Mouse (Mus musculus) kidney, embryonic 15.5 days (tissue): ENCODE measurements around the gene Tbx1. TPM values are rescaled to one million over a fixed set of nuclear protein-coding genes. Genes with fewer than 3 reads are reported as not detected.
A peak's percentile ranks its signal among the peaks of the same experiment; 100 is the strongest.

Experiments used
- ATAC-seq: fragments of 200-750 bp; cut with Nextera tagmentation; replicated peaks from 2 replicates; pipeline ENCODE4 v1.8.0; 2017; ENCODE audit warnings: moderate TSS enrichment; ENCODE audit not compliant: low FRiP score
- H3K27ac ChIP-seq: fragments of 300-500 bp; sonication (generic); 2 replicates; pipeline ENCODE4 v1.5.1; 2015; ENCODE audit warnings: mild to moderate bottlenecking, inconsistent platforms
- H3K27me3 ChIP-seq: fragments of 300-500 bp; sonication (generic); 2 replicates; pipeline ENCODE4 v1.6.1; 2015; ENCODE audit warnings: inconsistent platforms
- H3K36me3 ChIP-seq: fragments of 300-500 bp; sonication (generic); 2 replicates; pipeline ENCODE4 v1.6.1; 2015; ENCODE audit warnings: inconsistent platforms
- H3K4me1 ChIP-seq: fragments of 300-500 bp; sonication (generic); 2 replicates; pipeline ENCODE4 v1.6.1; 2015; ENCODE audit warnings: inconsistent platforms
- H3K4me2 ChIP-seq: fragments of 300-500 bp; sonication (generic); 2 replicates; pipeline ENCODE4 v1.6.1; 2015; ENCODE audit warnings: moderate library complexity, mild to moderate bottlenecking, inconsistent platforms
- H3K4me3 ChIP-seq: fragments of 300-500 bp; sonication (generic); replicated peaks from 2 replicates; pipeline ENCODE4 v1.5.1; 2015; ENCODE audit warnings: mild to moderate bottlenecking, inconsistent platforms
- H3K9ac ChIP-seq: fragments of 300-500 bp; sonication (generic); 2 replicates; pipeline ENCODE4 v1.6.1; 2015; ENCODE audit warnings: mild to moderate bottlenecking, inconsistent platforms
- H3K9me3 ChIP-seq: fragments of 300-500 bp; sonication (generic); replicated peaks from 2 replicates; pipeline ENCODE4 v1.6.1; 2016; ENCODE audit warnings: inconsistent platforms
- WGBS: fragments of 180-500 bp; shearing (Covaris S2); methylation state at CpG from one replicate; pipeline ENCODE4 v1.1.7; 2015; ENCODE audit warnings: mixed read lengths; 5-methylcytosine and 5-hydroxymethylcytosine counted together
- polyA plus RNA-seq: library from polyadenylated mRNA; unstranded; fragments of >200 nt; fragmentation: Nextera tagmentation; extraction: Ambion mirVana; gene quantifications from 2 replicates; pipeline ENCODE4 v1.2.1, GENCODE M21; 2015

Gene Tbx1
- polyA plus RNA-seq, 1 experiment from 2014 or later: 0.40 TPM

DNA sequence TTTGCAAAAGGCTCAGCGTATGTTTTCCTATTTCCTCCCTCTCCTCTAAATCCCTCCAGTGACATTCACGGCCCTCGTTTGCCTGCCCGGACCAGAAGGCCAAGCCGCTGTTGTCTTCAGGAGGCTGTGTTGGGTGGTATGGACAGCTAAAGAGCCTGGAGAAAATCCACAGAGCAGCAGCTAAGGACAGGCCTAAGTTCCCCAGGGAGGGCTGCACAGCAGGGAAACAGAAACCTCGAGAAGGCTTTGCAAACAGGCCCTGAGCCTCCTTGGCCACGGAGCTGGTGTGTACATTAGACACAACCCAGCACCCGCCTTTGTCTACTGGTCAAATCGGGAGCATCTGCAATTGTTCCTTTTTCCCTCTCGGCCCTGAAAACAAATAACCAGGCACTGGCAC, 4.8 kb downstream of the Tbx1 start:
- no peak overlapping the region for H3K27ac ChIP-seq
- peak overlapping the region; percentile 77; the same call in 1 of the 2 replicates for H3K4me2 ChIP-seq
- peak overlapping the region; percentile 45; the same call in 1 of the 2 replicates for H3K4me3 ChIP-seq

DNA sequence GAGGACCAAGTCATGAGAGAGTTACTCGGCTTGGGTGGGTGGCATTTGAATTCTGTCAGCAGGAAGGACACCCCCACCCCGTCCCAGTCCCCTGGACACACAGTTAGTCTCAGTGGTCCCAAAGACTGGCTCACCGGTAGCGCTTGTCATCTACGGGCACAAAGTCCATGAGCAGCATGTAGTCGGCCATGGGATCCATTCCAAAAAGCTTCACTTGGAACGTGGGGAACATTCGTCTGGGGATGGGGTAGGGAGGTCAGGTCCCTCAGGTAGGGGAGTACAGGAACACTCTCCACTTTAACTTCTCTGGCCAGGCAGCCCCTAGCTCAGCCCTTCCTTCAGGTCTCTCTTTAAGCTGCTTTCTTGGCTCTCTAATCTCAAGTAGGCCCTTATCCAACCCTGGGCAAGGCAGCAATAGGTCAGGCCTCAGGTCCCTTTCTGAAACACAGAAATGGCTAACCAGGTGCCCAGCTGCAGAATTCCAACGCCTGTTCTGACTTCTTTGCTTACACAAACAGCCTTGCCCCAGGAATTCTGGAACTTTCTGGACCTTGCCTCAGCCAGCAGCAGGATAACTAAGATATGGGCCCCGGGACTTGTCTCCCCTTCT, 5.5 kb downstream of the Tbx1 start:
- H3K4me3 ChIP-seq: no peak overlapping the region
- H3K4me2 ChIP-seq: no peak overlapping the region

More for the DNA sequence above, 4.8 kb downstream of the Tbx1 start:
- Histone ChIP-seq H3K27me3 (peaks cover 100% of the 10 kb centered on the region), H3K36me3 (no peaks in the 10 kb centered on the region), H3K9ac (no peak overlapping the region), H3K9me3 (no peaks in the 10 kb centered on the region), H3K4me1 (peaks cover 57% of the 10 kb centered on the region)
- ATAC-seq: no peak
- WGBS: 21% methylated on average over 10 of the region's 10 CpGs

DNA sequence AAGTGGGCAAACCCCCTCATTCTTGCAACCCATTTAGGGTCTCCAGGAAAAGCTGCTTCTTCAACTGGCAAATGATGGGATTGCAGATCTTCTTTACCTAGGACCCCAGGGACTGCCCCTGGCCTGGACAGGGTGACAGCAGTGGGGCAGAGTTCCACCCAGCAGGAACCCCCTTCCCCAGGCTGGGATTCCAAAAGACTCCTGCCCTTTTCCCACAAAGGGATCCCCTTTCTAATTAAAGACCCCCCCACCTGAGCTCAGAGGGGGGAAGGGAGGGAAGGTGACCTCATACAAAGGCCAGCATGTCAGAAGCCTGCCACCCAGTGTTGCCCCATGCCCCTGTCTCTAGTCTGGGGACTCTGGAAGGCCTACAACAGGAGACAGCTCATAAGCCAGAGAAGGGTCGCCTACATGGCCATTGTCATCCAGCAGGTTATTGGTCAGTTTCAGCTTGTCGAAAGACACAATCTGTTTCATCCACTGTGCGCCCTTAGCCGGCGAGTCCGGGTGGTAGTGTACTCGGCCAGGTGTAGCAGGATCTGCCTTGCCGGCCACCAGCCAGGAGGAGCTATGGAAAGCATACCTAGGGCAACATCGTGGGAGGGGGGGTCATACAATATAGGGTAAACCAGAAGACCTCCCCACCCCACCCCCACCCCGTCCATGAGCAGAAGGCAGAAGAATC, 6.7 kb downstream of the Tbx1 start:
- Histone ChIP-seq H3K36me3 (no peaks in the 10 kb centered on the region), H3K4me3 (no peak overlapping the region), H3K9ac (no peak overlapping the region), H3K27ac (no peak overlapping the region), H3K27me3 (peaks cover 97% of the 10 kb centered on the region), H3K4me2 (no peak overlapping the region), H3K9me3 (no peaks in the 10 kb centered on the region), H3K4me1 (peaks cover 45% of the 10 kb centered on the region)
- ATAC-seq: no peak
- 33% methylated on average over 10 of the region's 10 CpGs for WGBS

More for the DNA sequence above, 5.5 kb downstream of the Tbx1 start:
- ATAC-seq: no peak
- 35% methylated on average over 10 of the region's 10 CpGs for WGBS
- Histone ChIP-seq H3K27ac (no peak overlapping the region), H3K9ac (no peak overlapping the region), H3K27me3 (peaks cover 100% of the 10 kb centered on the region), H3K9me3 (no peaks in the 10 kb centered on the region), H3K4me1 (peaks cover 51% of the 10 kb centered on the region), H3K36me3 (no peaks in the 10 kb centered on the region)

DNA sequence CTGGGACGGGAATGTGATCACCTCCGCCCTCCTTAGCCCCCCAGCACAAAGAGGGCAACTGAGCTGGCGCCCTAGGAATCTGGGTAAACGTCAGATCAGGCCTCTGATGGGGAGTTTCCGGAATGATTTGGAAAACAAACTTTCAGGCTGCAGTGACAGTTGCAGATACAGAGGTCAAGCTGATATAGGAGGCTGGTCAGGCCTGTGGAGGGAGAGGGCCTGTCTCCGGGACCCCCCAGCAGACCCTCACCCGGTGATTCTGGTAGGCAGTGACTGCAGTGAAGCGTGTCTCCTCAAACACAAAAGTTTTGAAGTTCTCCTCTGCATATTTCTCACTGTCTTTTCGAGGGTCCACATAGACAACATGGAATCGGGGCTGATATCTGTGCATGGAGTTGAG, 7.3 kb downstream of the Tbx1 start:
- WGBS: 30% methylated on average over 10 of the region's 10 CpGs

DNA sequence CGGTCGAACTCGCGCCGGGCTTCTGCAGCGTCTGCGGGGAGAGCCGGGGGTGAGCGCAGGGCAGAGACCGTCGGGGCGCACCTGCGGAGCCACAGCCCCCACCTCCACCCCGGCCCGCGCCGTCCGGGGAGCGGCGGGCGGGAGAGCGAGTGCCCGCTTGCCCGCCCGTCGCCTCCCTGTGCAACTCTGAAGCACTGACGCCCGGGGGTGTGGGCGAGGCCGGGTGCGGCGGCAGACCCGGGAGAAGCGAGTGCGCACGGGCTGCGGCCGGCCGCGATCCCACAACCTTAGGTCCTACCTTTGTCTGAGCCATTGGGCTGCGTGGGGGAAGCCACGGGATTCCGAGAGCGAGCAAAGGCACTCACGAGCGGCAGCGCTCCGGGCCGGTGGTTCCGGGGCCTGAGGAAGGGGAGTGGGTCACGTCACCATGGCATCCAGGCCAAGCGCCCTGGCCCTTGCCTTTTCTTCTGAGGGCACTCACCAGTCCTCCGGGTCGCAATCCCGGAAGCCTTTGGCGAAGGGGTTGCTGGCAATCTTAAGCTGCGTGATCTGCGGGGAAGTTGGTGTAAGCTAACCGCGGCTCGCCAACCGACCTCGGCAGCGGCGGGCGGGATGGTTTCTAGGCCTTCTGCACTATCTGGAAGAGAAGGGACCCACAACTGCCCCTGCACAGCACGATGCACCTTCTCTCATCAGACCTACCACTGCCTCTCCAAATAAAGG, 7.9 kb downstream of the Tbx1 start:
- H3K27ac ChIP-seq: no peak overlapping the region
- H3K36me3 ChIP-seq: no peaks in the 10 kb centered on the region
- no peaks in the 10 kb centered on the region for H3K9me3 ChIP-seq
- H3K27me3 ChIP-seq: peaks cover 97% of the 10 kb centered on the region
- H3K4me2 ChIP-seq: peak overlapping the region; percentile 59
- WGBS: 3% methylated on average over 56 of the region's 67 CpGs
- peaks cover 32% of the 10 kb centered on the region for H3K4me1 ChIP-seq
- H3K9ac ChIP-seq: no peak overlapping the region
- peak overlapping the region; percentile 41 for H3K4me3 ChIP-seq
- ATAC-seq: no peak

More for the DNA sequence above, 7.3 kb downstream of the Tbx1 start:
- peaks cover 97% of the 10 kb centered on the region for H3K27me3 ChIP-seq
- H3K27ac ChIP-seq: no peak overlapping the region
- peaks cover 38% of the 10 kb centered on the region for H3K4me1 ChIP-seq
- H3K9me3 ChIP-seq: no peaks in the 10 kb centered on the region
- no peak overlapping the region for H3K4me3 ChIP-seq
- H3K4me2 ChIP-seq: no peak overlapping the region
- ATAC-seq: no peak
- no peak overlapping the region for H3K9ac ChIP-seq
- no peaks in the 10 kb centered on the region for H3K36me3 ChIP-seq

DNA sequence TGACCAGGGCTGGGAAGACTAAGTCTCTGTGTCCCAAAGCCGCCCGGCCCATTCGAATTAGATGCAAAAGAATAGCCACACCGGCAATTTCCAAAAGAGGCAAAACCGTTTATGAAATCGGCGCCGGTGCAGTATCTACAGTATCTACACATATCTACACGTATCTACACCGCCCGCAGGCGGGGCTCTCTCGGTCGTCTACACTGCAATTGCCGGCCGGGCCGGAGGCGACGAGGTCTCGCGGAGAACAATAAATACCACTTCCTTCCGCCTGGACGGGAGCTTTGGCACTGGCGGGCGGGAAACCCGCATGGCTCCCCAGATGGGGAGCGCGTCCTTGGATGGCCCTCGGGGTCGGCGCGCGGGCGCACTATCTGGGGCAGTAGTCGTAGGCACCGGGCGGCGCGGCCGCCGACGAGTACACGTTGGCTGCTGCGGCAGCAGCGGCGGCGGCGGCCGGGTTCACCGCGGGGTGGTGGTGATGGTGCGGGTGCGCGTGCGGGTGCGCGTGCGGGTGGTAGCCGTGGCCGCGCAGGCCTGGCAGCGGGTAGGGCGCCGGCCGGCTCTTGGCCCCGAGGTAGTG, 8.8 kb downstream of the Tbx1 start:
- Histone ChIP-seq H3K27me3 (peaks cover 95% of the 10 kb centered on the region), H3K36me3 (no peaks in the 10 kb centered on the region), H3K27ac (no peak overlapping the region), H3K4me1 (peaks cover 31% of the 10 kb centered on the region), H3K4me3 (peak overlapping the region; percentile 41), H3K9ac (no peak overlapping the region), H3K4me2 (peak overlapping the region; percentile 59), H3K9me3 (no peaks in the 10 kb centered on the region)
- ATAC-seq: no peak
- under 1% methylated on average over 66 of the region's 66 CpGs for WGBS

DNA sequence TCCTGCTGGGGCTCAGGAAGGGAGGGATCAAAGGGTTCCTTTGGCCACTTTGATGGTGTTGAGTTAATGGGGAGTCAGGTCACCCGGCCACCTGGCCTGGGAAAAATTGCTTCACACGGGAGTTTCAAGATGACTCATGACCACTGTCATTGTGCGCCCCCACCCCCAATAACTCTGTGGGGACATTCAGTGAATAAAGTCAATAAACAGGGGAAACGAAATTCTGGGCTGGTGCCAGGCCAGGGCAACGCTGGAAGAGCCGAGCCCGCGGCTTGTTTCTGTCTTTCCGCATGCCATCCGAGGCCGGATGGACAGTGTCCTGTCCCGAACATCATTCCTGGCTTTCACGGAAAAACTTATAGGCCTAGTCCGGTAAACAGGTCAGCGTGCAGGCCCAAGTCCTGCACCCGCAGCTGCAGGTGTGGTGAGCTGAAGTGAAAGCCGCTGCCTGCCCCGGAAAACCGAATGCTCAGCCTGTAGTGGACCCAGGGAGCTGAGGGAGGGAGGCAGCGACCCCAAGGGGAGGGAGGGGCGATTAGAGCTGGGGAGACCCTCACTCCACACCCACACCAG, 9.3 kb downstream of the Tbx1 start:
- Histone ChIP-seq H3K4me3 (peak overlapping the region; percentile 41), H3K27ac (no peak overlapping the region), H3K9me3 (no peaks in the 10 kb centered on the region), H3K36me3 (no peaks in the 10 kb centered on the region), H3K4me2 (peak overlapping the region; percentile 59), H3K27me3 (peaks cover 91% of the 10 kb centered on the region), H3K9ac (no peak overlapping the region), H3K4me1 (peaks cover 25% of the 10 kb centered on the region)
- no peak for ATAC-seq
- WGBS: 5% methylated on average over 21 of the region's 21 CpGs

DNA sequence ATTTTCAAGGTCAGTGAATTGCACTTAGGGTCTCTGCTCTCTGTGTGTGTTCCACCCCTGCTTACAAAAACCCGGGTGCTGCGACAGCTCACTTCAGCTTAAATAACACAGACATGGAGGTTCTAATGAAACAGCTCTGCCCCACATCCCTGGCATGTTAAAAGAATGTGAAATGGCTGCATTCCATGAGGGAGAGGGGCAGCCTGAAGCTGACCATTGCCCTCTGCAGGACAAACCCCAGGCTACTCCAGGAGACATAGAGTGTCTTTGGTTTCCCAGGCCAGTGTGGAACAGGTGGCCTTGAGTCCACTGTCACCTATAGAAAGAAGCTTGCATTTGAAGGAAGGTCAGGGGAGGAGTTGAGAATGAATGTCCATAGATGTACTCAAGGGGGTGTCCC, 10.1 kb downstream of the Tbx1 start:
- H3K27ac ChIP-seq: no peak overlapping the region
- H3K27me3 ChIP-seq: peaks cover 88% of the 10 kb centered on the region
- H3K4me3 ChIP-seq: no peak overlapping the region
- no peaks in the 10 kb centered on the region for H3K9me3 ChIP-seq
- H3K36me3 ChIP-seq: no peaks in the 10 kb centered on the region
- 26% methylated on average over 2 of the region's 2 CpGs for WGBS
- peaks cover 20% of the 10 kb centered on the region for H3K4me1 ChIP-seq
- no peak overlapping the region for H3K4me2 ChIP-seq
- no peak for ATAC-seq
- H3K9ac ChIP-seq: no peak overlapping the region

DNA sequence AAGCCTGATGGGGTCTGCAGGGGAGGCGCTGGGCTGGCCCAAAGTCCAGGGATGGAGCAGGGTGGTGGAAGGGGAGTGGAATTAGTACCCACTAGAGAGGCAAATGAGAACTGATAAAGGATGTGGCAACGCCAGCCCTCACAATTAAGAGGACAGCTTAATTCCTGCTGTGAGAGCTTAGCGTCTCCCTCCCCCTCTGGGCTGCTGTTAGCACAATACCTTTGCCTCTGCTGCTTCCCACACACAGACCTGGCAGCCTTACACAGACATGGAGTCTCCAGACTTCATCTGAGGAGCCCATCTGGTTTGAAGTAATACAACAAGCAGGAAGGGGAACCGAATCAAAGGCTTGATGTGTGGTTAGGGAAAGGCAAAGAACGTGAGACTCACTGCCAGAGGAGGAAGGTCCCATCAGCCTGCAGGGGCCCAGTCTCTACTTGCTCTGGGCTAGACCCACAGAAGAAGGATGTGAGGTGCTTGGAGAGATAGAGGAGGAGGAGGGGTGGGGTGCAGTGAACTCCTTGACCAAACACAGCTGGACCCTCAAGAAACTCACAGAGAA, 12.8 kb downstream of the Tbx1 start:
- ATAC-seq: no peak

DNA sequence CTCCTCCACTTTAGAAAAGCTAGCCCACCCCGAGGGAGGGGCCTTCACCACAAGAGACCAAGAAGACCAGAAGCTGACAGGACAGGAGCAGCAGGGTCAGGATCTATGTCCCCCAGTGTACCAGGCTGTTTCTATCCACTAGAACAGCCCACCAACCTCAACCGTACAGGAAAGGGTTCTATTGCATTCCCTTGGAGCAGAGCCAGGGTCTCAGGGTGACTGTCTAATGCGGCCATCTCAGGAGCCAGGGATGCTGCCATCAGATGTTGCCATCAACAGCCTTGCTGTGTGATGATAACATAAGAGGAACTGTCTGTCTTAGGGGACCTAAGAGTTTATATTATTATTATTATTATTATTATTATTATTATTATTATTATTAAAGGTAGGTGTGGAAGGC, 13.4 kb downstream of the Tbx1 start:
- Histone ChIP-seq H3K4me2 (no peak overlapping the region), H3K4me3 (no peak overlapping the region), H3K4me1 (peaks cover 12% of the 10 kb centered on the region), H3K27ac (no peak overlapping the region), H3K36me3 (no peaks in the 10 kb centered on the region), H3K27me3 (peaks cover 57% of the 10 kb centered on the region), H3K9me3 (no peaks in the 10 kb centered on the region), H3K9ac (no peak overlapping the region)
- 40% methylated on average over 3 of the region's 3 CpGs for WGBS
- no peak for ATAC-seq

More for the DNA sequence above, 12.8 kb downstream of the Tbx1 start:
- Histone ChIP-seq H3K36me3 (no peaks in the 10 kb centered on the region), H3K27ac (no peak overlapping the region), H3K9ac (no peak overlapping the region), H3K9me3 (no peaks in the 10 kb centered on the region), H3K4me3 (no peak overlapping the region), H3K4me2 (no peak overlapping the region), H3K4me1 (peaks cover 18% of the 10 kb centered on the region), H3K27me3 (peaks cover 63% of the 10 kb centered on the region)
- whole genome bisulfite sequencing: 28% methylated on average over 5 of the region's 5 CpGs

DNA sequence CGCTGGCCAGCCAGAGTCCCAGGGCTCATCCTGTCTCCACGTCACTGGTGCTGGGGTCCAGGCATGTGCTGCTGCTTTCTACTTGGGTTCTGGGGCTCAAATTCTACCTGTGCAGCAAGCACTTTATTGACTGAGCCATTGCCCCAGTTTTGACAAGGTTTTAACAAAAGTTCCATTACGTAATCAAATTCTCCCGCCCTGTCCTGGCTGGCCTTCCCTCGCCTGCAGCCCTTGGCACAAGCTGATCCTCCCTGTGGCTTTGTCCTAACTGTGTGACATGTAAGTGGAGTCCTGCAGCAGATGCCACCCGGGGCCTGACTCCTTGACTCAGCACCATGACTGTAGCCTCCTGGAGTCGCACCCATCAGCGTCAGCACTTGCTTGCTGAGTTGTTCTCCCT, 16.3 kb downstream of the Tbx1 start:
- Histone ChIP-seq H3K4me1 (no peaks in the 10 kb centered on the region), H3K9me3 (no peaks in the 10 kb centered on the region), H3K27me3 (peaks cover 28% of the 10 kb centered on the region), H3K4me3 (no peak overlapping the region), H3K27ac (no peak overlapping the region), H3K36me3 (no peaks in the 10 kb centered on the region), H3K4me2 (no peak overlapping the region), H3K9ac (no peak overlapping the region)
- ATAC-seq: no peak
- 81% methylated on average over 8 of the region's 8 CpGs for WGBS
